Mouse (Mus musculus) C2C12 (cell line): ENCODE measurements around the gene Pgap2. TPM values are rescaled to one million over a fixed set of nuclear protein-coding genes. Genes with fewer than 3 reads are reported as not detected.

Source experiments
- H3K27me3 ChIP-seq: one replicate; pipeline ENCODE4 v1.6.1; 2011; ENCODE audit not compliant: control insufficient read depth, insufficient read depth, insufficient read length
- H3K36me3 ChIP-seq: one replicate; pipeline ENCODE4 v1.6.1; 2011; ENCODE audit not compliant: control insufficient read depth, insufficient read depth
- H3K4me3 ChIP-seq: one replicate; pipeline ENCODE4 v1.5.1; 2011; ENCODE audit warnings: mild to moderate bottlenecking, control low read depth; ENCODE audit not compliant: poor library complexity, insufficient read depth, severe bottlenecking
- H3K79me2 ChIP-seq: one replicate; pipeline ENCODE4 v1.6.1; 2011; ENCODE audit not compliant: control insufficient read depth, insufficient read depth
- H3K79me3 ChIP-seq: one replicate; pipeline ENCODE4 v1.6.1; 2011; ENCODE audit warnings: low read depth, control low read depth
- H3ac ChIP-seq: one replicate; pipeline ENCODE3; 2011; ENCODE audit warnings: low read depth; ENCODE audit not compliant: control insufficient read depth, insufficient read length
- CEBPB ChIP-seq: IDR thresholded peaks from one replicate; pipeline ENCODE4 v1.6.1; 2011; ENCODE audit warnings: low read depth, mild to moderate bottlenecking, control low read depth, moderate library complexity
- CTCF ChIP-seq: IDR thresholded peaks from one replicate; pipeline ENCODE4 v1.5.1; 2011; ENCODE audit not compliant: control insufficient read depth, insufficient read depth, insufficient read length
- FOSL1 ChIP-seq: IDR thresholded peaks from one replicate; pipeline ENCODE4 v1.8.0; 2011; ENCODE audit warnings: mild to moderate bottlenecking, low read length; ENCODE audit not compliant: poor library complexity, insufficient read depth, severe bottlenecking
- MAX ChIP-seq: IDR thresholded peaks from one replicate; pipeline ENCODE4 v1.6.1; 2011; ENCODE audit warnings: mild to moderate bottlenecking, control low read depth
- MYOD1 ChIP-seq: IDR thresholded peaks from one replicate; pipeline ENCODE4 v1.6.1; 2011; ENCODE audit warnings: low read depth; ENCODE audit not compliant: control insufficient read depth, insufficient read length
- MYOG ChIP-seq: IDR thresholded peaks from one replicate; pipeline ENCODE4 v1.6.1; 2011; ENCODE audit not compliant: control insufficient read depth, insufficient read length; ENCODE audit errors: extremely low read depth
- USF1 ChIP-seq: IDR thresholded peaks from one replicate; pipeline ENCODE4 v1.6.1; 2011; ENCODE audit warnings: low read depth, mild to moderate bottlenecking, control low read depth, moderate library complexity
- polyA plus RNA-seq: library from polyadenylated mRNA; unstranded; fragments of >200 nt; fragmentation: generic; extraction: Trizol; gene quantifications from one replicate; pipeline ENCODE4 v1.2.1, GENCODE M21; 2012; ENCODE audit warnings: missing spikeins

Gene Pgap2
- polyA plus RNA-seq, 1 experiment = 22.6 TPM

- Histone ChIP-seq H3K4me3 (no peak overlapping the region), H3ac (no peak overlapping the region), H3K79me2 (peaks cover 87% of the 10 kb centered on the region), H3K79me3 (peaks cover 57% of the 10 kb centered on the region), H3K27me3 (no peaks in the 10 kb centered on the region), H3K36me3 (peaks cover 34% of the 10 kb centered on the region)
- TF ChIP-seq MYOD1 (no peak), CEBPB (no peak), MAX (no peak), FOSL1 (no peak), MYOG (no peak), USF1 (no peak), CTCF (no peak)
Measured at GRCm38 (mm10) chr7:102243870-102244269, 33.9 kb downstream of the Pgap2 start.

- Histone ChIP-seq H3ac (no peak overlapping the region), H3K27me3 (no peaks in the 10 kb centered on the region), H3K79me3 (peaks cover 65% of the 10 kb centered on the region), H3K36me3 (peaks cover 26% of the 10 kb centered on the region), H3K79me2 (peaks cover 98% of the 10 kb centered on the region), H3K4me3 (no peak overlapping the region)
- TF ChIP-seq CEBPB (no peak), USF1 (no peak), FOSL1 (no peak), CTCF (no peak), MYOG (no peak), MYOD1 (no peak), MAX (no peak)
Measured at GRCm38 (mm10) chr7:102244782-102245535, 35.0 kb downstream of the Pgap2 start.

GRCm38 (mm10) chr7:102245775-102246174, 35.8 kb downstream of the Pgap2 start:
- Histone ChIP-seq H3K79me3 (peaks cover 65% of the 10 kb centered on the region), H3ac (no peak overlapping the region), H3K27me3 (no peaks in the 10 kb centered on the region), H3K4me3 (no peak overlapping the region), H3K79me2 (peaks cover 92% of the 10 kb centered on the region), H3K36me3 (peaks cover 18% of the 10 kb centered on the region)
- TF ChIP-seq FOSL1 = no peak
- no peak for TF ChIP-seq USF1
- TF ChIP-seq MAX = no peak
- TF ChIP-seq CEBPB = no peak
- no peak for TF ChIP-seq CTCF
- TF ChIP-seq MYOD1 = no peak
- no peak for TF ChIP-seq MYOG

GRCm38 (mm10) chr7:102246265-102246664, 36.3 kb downstream of the Pgap2 start:
- Histone ChIP-seq H3K79me3 (peaks cover 65% of the 10 kb centered on the region), H3K79me2 (peaks cover 87% of the 10 kb centered on the region), H3K27me3 (no peaks in the 10 kb centered on the region), H3ac (no peak overlapping the region), H3K36me3 (peaks cover 14% of the 10 kb centered on the region), H3K4me3 (no peak overlapping the region)
- TF ChIP-seq MYOG = no peak
- TF ChIP-seq MAX = no peak
- TF ChIP-seq CEBPB = no peak
- TF ChIP-seq MYOD1 = no peak
- no peak for TF ChIP-seq CTCF
- no peak for TF ChIP-seq FOSL1
- no peak for TF ChIP-seq USF1

GRCm38 (mm10) chr7:102246956-102247797, 37.2 kb downstream of the Pgap2 start:
- H3ac ChIP-seq = no peak overlapping the region
- peaks cover 14% of the 10 kb centered on the region for H3K36me3 ChIP-seq
- H3K79me3 ChIP-seq = peaks cover 60% of the 10 kb centered on the region
- H3K27me3 ChIP-seq = no peaks in the 10 kb centered on the region
- peaks cover 78% of the 10 kb centered on the region for H3K79me2 ChIP-seq
- TF ChIP-seq FOSL1 = no peak
- TF ChIP-seq CTCF = no peak
- TF ChIP-seq CEBPB = no peak
- no peak for TF ChIP-seq MAX
- no peak for TF ChIP-seq USF1
- no peak for TF ChIP-seq MYOD1
- TF ChIP-seq MYOG = no peak
- no peak overlapping the region for H3K4me3 ChIP-seq
